Mouse (Mus musculus) brown adipose tissue, adult 24 weeks (tissue): ENCODE results near the gene Mcrip1. TPM values are rescaled to one million over a fixed set of nuclear protein-coding genes. Genes with fewer than 3 reads are reported as not detected.
"Not testable (repeated sequence)": the region's sequence is repeated elsewhere in the genome, so short reads cannot be mapped to it uniquely, and the experiment has no call there.

Experiments
- H3K27ac ChIP-seq: fragments of 200-500 bp; replicated peaks from 2 replicates; pipeline ENCODE4 v1.5.1; 2012; ENCODE audit warnings: low read depth, mild to moderate bottlenecking, low read length
- H3K4me1 ChIP-seq: fragments of 200-500 bp; 2 replicates; pipeline ENCODE4 v1.6.1; 2012; ENCODE audit warnings: low read length, mixed read lengths; ENCODE audit not compliant: control insufficient read depth, insufficient read depth, insufficient read length
- H3K4me3 ChIP-seq: fragments of 200-500 bp; 2 replicates; pipeline ENCODE4 v1.5.1; 2012; ENCODE audit warnings: low read depth, mild to moderate bottlenecking, low read length, moderate library complexity; ENCODE audit not compliant: insufficient read depth
- polyA plus RNA-seq: library from polyadenylated mRNA; stranded (reverse); fragments of >200 nt; gene quantifications from 2 replicates; pipeline ENCODE4 v1.2.4, GENCODE M21; 2012; ENCODE audit not compliant: missing spikeins, insufficient read depth, insufficient read length

Gene Mcrip1
- 24.6 and 28.0 TPM in 2 replicates for polyA plus RNA-seq

GRCm38 (mm10) chr11:120549168-120549945, at the start of gene Mcrip1:
Mcrip1 (minus strand) TSS chr11:120549727.
- peak within 1 kb of the TSS; percentile 75 for H3K27ac ChIP-seq
- H3K4me1 ChIP-seq, result peaks cover 6% of the 10 kb centered on the region; the same call in 1 of the 2 replicates
- H3K4me3 ChIP-seq, result peak within 1 kb of the TSS; percentile 77

GRCm38 (mm10) chr11:120598990-120599549, 49.5 kb upstream of the Mcrip1 start:
- Histone ChIP-seq H3K4me3 (peak overlapping the region; percentile 74), H3K27ac (peak overlapping the region; percentile 68), H3K4me1 (peaks cover 10% of the 10 kb centered on the region)

DNA sequence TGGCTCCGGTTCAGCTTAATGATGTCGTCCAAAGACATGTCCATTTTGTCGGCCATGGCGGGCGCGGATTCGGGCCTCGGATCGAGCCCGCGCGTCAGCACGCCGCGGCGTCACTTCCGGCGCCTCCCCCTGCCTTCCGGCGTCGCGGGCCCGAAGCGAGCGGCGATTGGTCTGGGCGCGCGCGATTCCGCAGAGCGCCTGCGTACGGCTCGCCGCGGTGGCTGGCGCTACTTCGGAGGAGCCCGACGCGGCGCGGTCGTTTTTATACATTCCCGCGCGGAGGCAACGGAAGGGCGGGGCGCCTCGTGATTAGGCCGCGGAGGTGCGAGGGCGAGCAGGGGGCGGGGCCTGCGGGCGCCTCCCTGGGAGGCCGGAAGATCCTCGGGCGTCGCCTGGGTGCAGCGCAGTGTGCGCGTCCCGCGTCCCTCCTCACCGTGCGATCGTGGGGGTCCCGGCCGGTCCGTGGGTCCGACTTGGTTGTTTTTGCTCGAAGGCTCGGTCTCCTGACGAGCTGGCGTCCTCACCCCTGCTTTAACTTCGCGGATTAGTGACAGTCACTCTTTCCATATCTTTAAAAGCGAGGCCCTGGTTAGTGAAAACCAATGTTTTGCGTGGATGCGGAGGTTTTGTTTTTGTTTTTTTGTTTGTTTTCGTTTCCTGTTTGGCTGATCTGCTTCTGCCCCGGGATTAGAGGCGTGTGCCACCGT, 48.9 kb upstream of the Mcrip1 start, which contains the start of the genes Alyref and Anapc11:
TSS of gene Alyref (minus strand) at position 83 of the 707 bp plus-strand sequence.
TSS of gene Anapc11 (plus strand) at position 139 of the 707 bp plus-strand sequence.
- Histone ChIP-seq H3K4me1 (peaks cover 10% of the 10 kb centered on the region), H3K27ac (peak within 1 kb of the TSS; percentile 68), H3K4me3 (peak within 1 kb of the TSS; percentile 74)

GRCm38 (mm10) chr11:120597240-120598235, 48.0 kb upstream of the Mcrip1 start:
- Histone ChIP-seq H3K4me3 (peak overlapping the region; percentile 70), H3K27ac (0 out of 2 replicates have a peak overlapping the region, but pooled peaks have one; percentile 42), H3K4me1 (peaks cover 10% of the 10 kb centered on the region)

DNA sequence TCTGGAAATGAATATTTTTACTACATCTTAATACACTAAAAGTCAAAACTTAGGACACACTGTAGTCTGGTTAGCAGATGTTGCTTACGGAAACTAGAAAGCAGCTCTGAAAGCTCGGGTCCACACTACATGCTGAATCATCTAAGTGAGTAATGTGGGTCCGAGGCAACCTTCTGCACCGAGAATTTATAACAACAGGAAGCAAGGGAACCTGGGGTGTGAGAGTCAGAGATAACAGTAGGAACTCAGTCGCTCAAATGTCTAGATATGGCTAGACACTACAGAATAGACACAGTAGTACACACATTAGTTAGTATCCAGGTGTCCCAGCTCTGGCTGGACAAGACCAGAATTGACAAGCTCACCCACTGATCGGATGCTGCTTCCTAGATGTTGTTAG, 39.0 kb upstream of the Mcrip1 start:
- no peaks in the 10 kb centered on the region for H3K4me1 ChIP-seq
- no peak overlapping the region for H3K4me3 ChIP-seq
- H3K27ac ChIP-seq, result no peak overlapping the region

DNA sequence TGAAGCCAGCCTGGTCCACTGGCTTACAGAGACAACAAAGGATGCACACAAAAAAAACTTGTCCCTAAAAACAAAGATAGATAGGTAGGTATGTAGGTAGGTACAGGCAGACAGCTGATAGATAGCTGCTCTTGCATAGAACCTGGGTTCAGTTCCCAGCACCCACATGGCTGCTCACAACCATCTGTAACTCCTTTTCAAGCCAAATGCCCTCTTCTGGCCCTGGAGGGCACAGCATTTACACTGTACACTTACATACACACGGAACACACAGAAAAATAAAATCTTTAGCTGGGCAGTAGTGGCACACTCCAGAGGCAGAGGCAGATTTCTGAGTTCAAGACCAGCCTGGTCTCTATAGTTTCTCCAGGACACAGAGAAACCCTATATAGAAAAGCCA, 34.4 kb upstream of the Mcrip1 start:
- 0 out of 2 replicates have a peak, but pooled peaks cover 3% of the 10 kb centered on the region for H3K4me1 ChIP-seq
- H3K27ac ChIP-seq, result no peak overlapping the region
- H3K4me3 ChIP-seq, result no peak overlapping the region

DNA sequence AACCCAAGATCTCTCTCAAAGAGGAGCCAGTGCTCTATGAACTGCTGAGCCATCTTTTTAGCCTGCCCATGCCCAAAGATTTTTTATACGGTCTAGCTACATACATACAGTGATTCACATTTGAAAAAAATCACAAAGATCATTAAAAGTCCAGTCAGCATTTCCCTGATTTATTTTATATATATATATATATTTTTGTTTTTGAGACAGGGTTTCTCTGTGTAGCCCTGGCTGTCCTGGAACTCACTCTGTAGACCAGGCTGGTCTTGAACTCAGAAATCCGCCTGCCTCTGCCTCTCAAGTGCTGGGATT, 33.4 kb upstream of the Mcrip1 start:
- H3K4me3 ChIP-seq, H3K27ac ChIP-seq, H3K4me1 ChIP-seq: not testable (repeated sequence)

- peak overlapping the region; percentile 96 for H3K27ac ChIP-seq
- H3K4me3 ChIP-seq, result peak overlapping the region; percentile 97
- H3K4me1 ChIP-seq, result 0 out of 2 replicates have a peak, but pooled peaks cover 3% of the 10 kb centered on the region
Observed at GRCm38 (mm10) chr11:120582268-120582981, 32.9 kb upstream of the Mcrip1 start.

GRCm38 (mm10) chr11:120581490-120582267, 32.2 kb upstream of the Mcrip1 start, which contains the start of gene Arhgdia:
Arhgdia (minus strand) TSS chr11:120581624.
- H3K4me1 ChIP-seq, result 0 out of 2 replicates have a peak, but pooled peaks cover 3% of the 10 kb centered on the region
- peak within 1 kb of the TSS; percentile 96 for H3K27ac ChIP-seq
- H3K4me3 ChIP-seq, result peak within 1 kb of the TSS; percentile 97

DNA sequence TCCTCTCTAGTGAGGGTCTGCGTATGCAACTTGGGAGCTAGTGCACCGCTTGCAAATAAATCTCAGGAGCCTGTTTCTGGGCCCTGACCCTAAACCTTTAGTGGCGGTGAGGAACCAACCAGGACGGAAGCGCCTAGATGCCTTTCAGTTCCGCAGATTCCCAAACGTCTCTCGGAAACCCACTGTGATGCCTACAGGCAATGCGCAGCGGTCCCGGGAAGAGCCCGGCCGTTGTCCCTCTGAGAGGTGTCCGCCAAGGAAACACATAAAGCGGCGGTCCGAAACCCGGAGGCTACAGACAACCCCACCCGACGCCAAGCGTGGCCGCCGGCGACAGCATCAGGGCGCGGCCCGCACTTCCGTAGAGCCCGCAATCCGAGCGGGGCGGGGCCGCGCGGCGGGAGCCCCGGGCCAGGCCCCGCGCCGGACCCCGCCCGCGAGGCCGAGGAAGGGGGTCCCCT, 31.4 kb upstream of the Mcrip1 start:
- H3K27ac ChIP-seq, result peak overlapping the region; percentile 93
- peak overlapping the region; percentile 97 for H3K4me3 ChIP-seq
- 0 out of 2 replicates have a peak, but pooled peaks cover 3% of the 10 kb centered on the region for H3K4me1 ChIP-seq

- Histone ChIP-seq H3K4me1 (0 out of 2 replicates have a peak, but pooled peaks cover 3% of the 10 kb centered on the region), H3K27ac (peak overlapping the region; percentile 93; the same call in 1 of the 2 replicates)
Observed at GRCm38 (mm10) chr11:120580190-120580589, 30.7 kb upstream of the Mcrip1 start.

GRCm38 (mm10) chr11:120579316-120580107, 30.0 kb upstream of the Mcrip1 start:
- Histone ChIP-seq H3K4me1 (0 out of 2 replicates have a peak, but pooled peaks cover 3% of the 10 kb centered on the region), H3K4me3 (peak overlapping the region; percentile 97), H3K27ac (no peak overlapping the region)

More at GRCm38 (mm10) chr11:120580190-120580589, 30.7 kb upstream of the Mcrip1 start:
- peak overlapping the region; percentile 97 for H3K4me3 ChIP-seq
